Mouse (Mus musculus): ENCODE results near the gene Akap7. TPM values are rescaled to one million over a fixed set of nuclear protein-coding genes. Genes with fewer than 3 reads are reported as not detected.
A peak's percentile ranks its signal among the peaks of the same experiment; 100 is the strongest.

Akap7 gene
- polyA plus RNA-seq, 1 experiment from 2014 or later, result 30.3 TPM

- 59% methylated on average over 15 of the region's 15 CpGs for WGBS
- no peaks in the 10 kb centered on the region for H3K9me3 ChIP-seq (ENCODE audit: control insufficient read depth, low read length)
- no peak overlapping the region for H3K27ac ChIP-seq (ENCODE audit: low read depth, low read length)
- no peak overlapping the region for H3K9ac ChIP-seq (ENCODE audit: low read depth, low read length)
- H3K4me1 ChIP-seq (ENCODE audit: control insufficient read depth, insufficient read depth, low read length), result no peaks in the 10 kb centered on the region
- peak; percentile 38; the same call in 1 of the 2 replicates for ATAC-seq (ENCODE audit: low FRiP score, low TSS enrichment)
- no peak overlapping the region for H3K4me3 ChIP-seq (ENCODE audit: low read length)
- no peaks in the 10 kb centered on the region for H3K27me3 ChIP-seq (ENCODE audit: control insufficient read depth, insufficient read depth, low read length)
- H3K4me2 ChIP-seq (replicated peaks; ENCODE audit: low read depth, low read length), result no peak overlapping the region
- no peaks in the 10 kb centered on the region for H3K36me3 ChIP-seq (ENCODE audit: control insufficient read depth, insufficient read depth, low read length)
Observed at GRCm38 (mm10) chr10:25219901-25220495, 87.7 kb downstream of the Akap7 start.

GRCm38 (mm10) chr10:25219220-25219628 lies 88.4 kb downstream of the Akap7 start:
- Histone ChIP-seq H3K27me3 (ENCODE audit: control insufficient read depth, insufficient read depth, low read length) (no peaks in the 10 kb centered on the region), H3K4me1 (ENCODE audit: control insufficient read depth, insufficient read depth, low read length) (no peaks in the 10 kb centered on the region), H3K4me3 (ENCODE audit: low read length) (no peak overlapping the region), H3K27ac (ENCODE audit: low read depth, low read length) (no peak overlapping the region), H3K4me2 (replicated peaks; ENCODE audit: low read depth, low read length) (peak overlapping the region; percentile 25; the same call in 1 of the 2 replicates), H3K9ac (ENCODE audit: low read depth, low read length) (no peak overlapping the region; the same call in 1 of the 2 replicates), H3K9me3 (ENCODE audit: control insufficient read depth, low read length) (no peaks in the 10 kb centered on the region), H3K36me3 (ENCODE audit: control insufficient read depth, insufficient read depth, low read length) (no peaks in the 10 kb centered on the region)
- WGBS, result 17% methylated on average over 7 of the region's 7 CpGs
- ATAC-seq (ENCODE audit: low FRiP score, low TSS enrichment), result no peak

GRCm38 (mm10) chr10:25218746-25219145 lies 88.9 kb downstream of the Akap7 start:
- no peak overlapping the region for H3K27ac ChIP-seq (ENCODE audit: low read depth, low read length)
- 77% methylated on average over 7 of the region's 7 CpGs for WGBS
- no peaks in the 10 kb centered on the region for H3K27me3 ChIP-seq (ENCODE audit: control insufficient read depth, insufficient read depth, low read length)

GRCm38 (mm10) chr10:25215977-25216376 lies 91.7 kb downstream of the Akap7 start:
- Histone ChIP-seq H3K9me3 (ENCODE audit: control insufficient read depth, low read length) (no peaks in the 10 kb centered on the region), H3K27me3 (ENCODE audit: control insufficient read depth, insufficient read depth, low read length) (no peaks in the 10 kb centered on the region), H3K36me3 (ENCODE audit: control insufficient read depth, insufficient read depth, low read length) (no peaks in the 10 kb centered on the region), H3K4me2 (replicated peaks; ENCODE audit: low read depth, low read length) (no peak overlapping the region), H3K27ac (ENCODE audit: low read depth, low read length) (no peak overlapping the region), H3K9ac (ENCODE audit: low read depth, low read length) (no peak overlapping the region), H3K4me3 (ENCODE audit: low read length) (no peak overlapping the region), H3K4me1 (ENCODE audit: control insufficient read depth, insufficient read depth, low read length) (no peaks in the 10 kb centered on the region)
- WGBS, result 76% methylated on average over 3 of the region's 3 CpGs
- no peak for ATAC-seq (ENCODE audit: low FRiP score, low TSS enrichment)

More at GRCm38 (mm10) chr10:25218746-25219145, 88.9 kb downstream of the Akap7 start:
- Histone ChIP-seq H3K4me1 (ENCODE audit: control insufficient read depth, insufficient read depth, low read length) (no peaks in the 10 kb centered on the region), H3K4me3 (ENCODE audit: low read length) (no peak overlapping the region), H3K9ac (ENCODE audit: low read depth, low read length) (no peak overlapping the region), H3K9me3 (ENCODE audit: control insufficient read depth, low read length) (no peaks in the 10 kb centered on the region), H3K36me3 (ENCODE audit: control insufficient read depth, insufficient read depth, low read length) (no peaks in the 10 kb centered on the region), H3K4me2 (replicated peaks; ENCODE audit: low read depth, low read length) (no peak overlapping the region)
- ATAC-seq (ENCODE audit: low FRiP score, low TSS enrichment), result no peak

- WGBS, result 80% methylated on average over 4 of the region's 4 CpGs
- no peak overlapping the region for H3K27ac ChIP-seq (ENCODE audit: low read depth, low read length)
- no peaks in the 10 kb centered on the region for H3K9me3 ChIP-seq (ENCODE audit: control insufficient read depth, low read length)
- no peaks in the 10 kb centered on the region for H3K27me3 ChIP-seq (ENCODE audit: control insufficient read depth, insufficient read depth, low read length)
- no peak for ATAC-seq (ENCODE audit: low FRiP score, low TSS enrichment)
- H3K36me3 ChIP-seq (ENCODE audit: control insufficient read depth, insufficient read depth, low read length), result no peaks in the 10 kb centered on the region
- H3K4me1 ChIP-seq (ENCODE audit: control insufficient read depth, insufficient read depth, low read length), result no peaks in the 10 kb centered on the region
- H3K9ac ChIP-seq (ENCODE audit: low read depth, low read length), result no peak overlapping the region
- no peak overlapping the region for H3K4me2 ChIP-seq (replicated peaks; ENCODE audit: low read depth, low read length)
- no peak overlapping the region for H3K4me3 ChIP-seq (ENCODE audit: low read length)
Observed at GRCm38 (mm10) chr10:25213716-25214115, 94.0 kb downstream of the Akap7 start.

GRCm38 (mm10) chr10:25208619-25209018 lies 99.1 kb downstream of the Akap7 start:
- ATAC-seq (ENCODE audit: low FRiP score, low TSS enrichment), result no peak
- H3K9me3 ChIP-seq (ENCODE audit: control insufficient read depth, low read length), result no peaks in the 10 kb centered on the region
- WGBS, result 63% methylated on average over 7 of the region's 7 CpGs
- H3K4me2 ChIP-seq (replicated peaks; ENCODE audit: low read depth, low read length), result no peak overlapping the region
- H3K4me3 ChIP-seq (ENCODE audit: low read length), result no peak overlapping the region
- no peaks in the 10 kb centered on the region for H3K4me1 ChIP-seq (ENCODE audit: control insufficient read depth, insufficient read depth, low read length)
- no peaks in the 10 kb centered on the region for H3K27me3 ChIP-seq (ENCODE audit: control insufficient read depth, insufficient read depth, low read length)
- no peak overlapping the region for H3K27ac ChIP-seq (ENCODE audit: low read depth, low read length)
- no peak overlapping the region for H3K9ac ChIP-seq (ENCODE audit: low read depth, low read length)
- H3K36me3 ChIP-seq (ENCODE audit: control insufficient read depth, insufficient read depth, low read length), result no peaks in the 10 kb centered on the region

GRCm38 (mm10) chr10:25207866-25208265 lies 99.8 kb downstream of the Akap7 start:
- no peak for ATAC-seq (ENCODE audit: low FRiP score, low TSS enrichment)
- H3K4me3 ChIP-seq (ENCODE audit: low read length), result no peak overlapping the region
- H3K4me2 ChIP-seq (replicated peaks; ENCODE audit: low read depth, low read length), result no peak overlapping the region
- WGBS, result 31% methylated on average over 6 of the region's 6 CpGs
- no peaks in the 10 kb centered on the region for H3K4me1 ChIP-seq (ENCODE audit: control insufficient read depth, insufficient read depth, low read length)
- H3K27me3 ChIP-seq (ENCODE audit: control insufficient read depth, insufficient read depth, low read length), result no peaks in the 10 kb centered on the region
- no peaks in the 10 kb centered on the region for H3K9me3 ChIP-seq (ENCODE audit: control insufficient read depth, low read length)
- H3K27ac ChIP-seq (ENCODE audit: low read depth, low read length), result no peak overlapping the region
- no peaks in the 10 kb centered on the region for H3K36me3 ChIP-seq (ENCODE audit: control insufficient read depth, insufficient read depth, low read length)
- no peak overlapping the region for H3K9ac ChIP-seq (ENCODE audit: low read depth, low read length)

- Histone ChIP-seq H3K27ac (ENCODE audit: low read depth, low read length) (no peak overlapping the region), H3K9ac (ENCODE audit: low read depth, low read length) (no peak overlapping the region), H3K9me3 (ENCODE audit: control insufficient read depth, low read length) (no peaks in the 10 kb centered on the region), H3K4me1 (ENCODE audit: control insufficient read depth, insufficient read depth, low read length) (peaks cover 3% of the 10 kb centered on the region; the same call in 1 of the 2 replicates), H3K4me3 (ENCODE audit: low read length) (no peak overlapping the region), H3K27me3 (ENCODE audit: control insufficient read depth, insufficient read depth, low read length) (no peaks in the 10 kb centered on the region), H3K36me3 (ENCODE audit: control insufficient read depth, insufficient read depth, low read length) (no peaks in the 10 kb centered on the region), H3K4me2 (replicated peaks; ENCODE audit: low read depth, low read length) (no peak overlapping the region)
- ATAC-seq (ENCODE audit: low FRiP score, low TSS enrichment), result no peak
- WGBS, result 82% methylated on average over 7 of the region's 7 CpGs
Observed at GRCm38 (mm10) chr10:25200691-25201090, 107.0 kb downstream of the Akap7 start.

- peak; percentile 81; the same call in 1 of the 2 replicates for ATAC-seq (ENCODE audit: low FRiP score, low TSS enrichment)
- H3K27ac ChIP-seq (ENCODE audit: low read depth, low read length), result no peak overlapping the region
- no peaks in the 10 kb centered on the region for H3K36me3 ChIP-seq (ENCODE audit: control insufficient read depth, insufficient read depth, low read length)
- peaks cover 3% of the 10 kb centered on the region; the same call in 1 of the 2 replicates for H3K4me1 ChIP-seq (ENCODE audit: control insufficient read depth, insufficient read depth, low read length)
- peak overlapping the region; percentile 64 for H3K4me2 ChIP-seq (replicated peaks; ENCODE audit: low read depth, low read length)
- H3K27me3 ChIP-seq (ENCODE audit: control insufficient read depth, insufficient read depth, low read length), result no peaks in the 10 kb centered on the region
- no peaks in the 10 kb centered on the region for H3K9me3 ChIP-seq (ENCODE audit: control insufficient read depth, low read length)
- peak overlapping the region; percentile 38 for H3K4me3 ChIP-seq (ENCODE audit: low read length)
- H3K9ac ChIP-seq (ENCODE audit: low read depth, low read length), result peak overlapping the region; percentile 42; the same call in 1 of the 2 replicates
- WGBS, result 17% methylated on average over 32 of the region's 32 CpGs
Observed at GRCm38 (mm10) chr10:25199510-25200353, 107.9 kb downstream of the Akap7 start.
